Mouse (Mus musculus) testis, postnatal 10 days (tissue): ENCODE results near the gene Engase.

Source experiments
- DNase-seq: peaks from one replicate; pipeline ENCODE4 v3.0.0; 2021; ENCODE audit warnings: low spot score

The Engase gene

GRCm38 (mm10) chr11:118455788-118456187 lies 20.8 kb upstream of the Engase start:
- no peak for DNase-seq

GRCm38 (mm10) chr11:118456937-118457336 lies 19.7 kb upstream of the Engase start:
- DNase-seq, result no peak

GRCm38 (mm10) chr11:118459051-118459450 lies 17.6 kb upstream of the Engase start:
- DNase-seq, result no peak

- no peak for DNase-seq
Observed at GRCm38 (mm10) chr11:118459536-118459935, 17.1 kb upstream of the Engase start.

- DNase-seq, result peak; percentile 74
Observed at GRCm38 (mm10) chr11:118460280-118460679, 16.3 kb upstream of the Engase start.

GRCm38 (mm10) chr11:118467441-118468035 lies 9.1 kb upstream of the Engase start:
- no peak for DNase-seq

GRCm38 (mm10) chr11:118469509-118470160 lies 7.0 kb upstream of the Engase start:
- DNase-seq, result no peak

GRCm38 (mm10) chr11:118470234-118470966 lies 6.2 kb upstream of the Engase start:
- DNase-seq, result no peak

GRCm38 (mm10) chr11:118471676-118472075 lies 5.0 kb upstream of the Engase start:
- no peak for DNase-seq

- DNase-seq, result no peak
Observed at GRCm38 (mm10) chr11:118473161-118473560, 3.5 kb upstream of the Engase start.

- no peak for DNase-seq
Observed at GRCm38 (mm10) chr11:118473842-118474500, 2.7 kb upstream of the Engase start.

- DNase-seq, result no peak
Observed at GRCm38 (mm10) chr11:118475496-118476083, 1.0 kb upstream of the Engase start.

- no peak for DNase-seq
Observed at GRCm38 (mm10) chr11:118479776-118480175, 3.1 kb downstream of the Engase start.

GRCm38 (mm10) chr11:118481231-118481630 lies 4.6 kb downstream of the Engase start:
- no peak for DNase-seq

- DNase-seq, result no peak
Observed at GRCm38 (mm10) chr11:118481751-118482150, 5.1 kb downstream of the Engase start.

- no peak for DNase-seq
Observed at GRCm38 (mm10) chr11:118484169-118484568, 7.5 kb downstream of the Engase start.

GRCm38 (mm10) chr11:118485338-118485737 lies 8.7 kb downstream of the Engase start:
- no peak for DNase-seq

- no peak for DNase-seq
Observed at GRCm38 (mm10) chr11:118485780-118486179, 9.2 kb downstream of the Engase start.

GRCm38 (mm10) chr11:118486281-118486680 lies 9.7 kb downstream of the Engase start:
- DNase-seq, result no peak

GRCm38 (mm10) chr11:118486881-118487772 lies 10.5 kb downstream of the Engase start:
- DNase-seq, result no peak

GRCm38 (mm10) chr11:118488191-118488906 lies 11.7 kb downstream of the Engase start:
- no peak for DNase-seq
